Mouse (Mus musculus) ovary, postnatal 14 days (tissue): ENCODE data around the gene Kat7.
A peak's percentile ranks its signal among the peaks of the same experiment; 100 is the strongest.

Experiments
- DNase-seq: peaks from one replicate; pipeline ENCODE4 v3.0.0; 2022; ENCODE audit warnings: low spot score

Gene Kat7

GRCm38 (mm10) chr11:95333805-95334204, 23.8 kb upstream of the Kat7 start:
- no peak for DNase-seq

GRCm38 (mm10) chr11:95333209-95333608, 23.2 kb upstream of the Kat7 start:
- DNase-seq: no peak

- no peak for DNase-seq
Measured at GRCm38 (mm10) chr11:95330662-95331061, 20.6 kb upstream of the Kat7 start.

GRCm38 (mm10) chr11:95328629-95329028, 18.6 kb upstream of the Kat7 start:
- no peak for DNase-seq

- DNase-seq: no peak
Measured at GRCm38 (mm10) chr11:95326243-95326642, 16.2 kb upstream of the Kat7 start.

GRCm38 (mm10) chr11:95325832-95326231, 15.8 kb upstream of the Kat7 start:
- no peak for DNase-seq

- DNase-seq: no peak
Measured at GRCm38 (mm10) chr11:95324181-95324580, 14.1 kb upstream of the Kat7 start.

GRCm38 (mm10) chr11:95320010-95320409, 10.0 kb upstream of the Kat7 start:
- no peak for DNase-seq

GRCm38 (mm10) chr11:95319506-95319905, 9.5 kb upstream of the Kat7 start:
- no peak for DNase-seq

GRCm38 (mm10) chr11:95318116-95318515, 8.1 kb upstream of the Kat7 start:
- no peak for DNase-seq

GRCm38 (mm10) chr11:95315215-95315955, 5.3 kb upstream of the Kat7 start:
- DNase-seq: no peak

- DNase-seq: no peak
Measured at GRCm38 (mm10) chr11:95311425-95311807, 1.4 kb upstream of the Kat7 start.

- peak; percentile 22 for DNase-seq
Measured at GRCm38 (mm10) chr11:95310648-95311424, 790 bp upstream of the Kat7 start.

- peak; percentile 86 for DNase-seq
Measured at GRCm38 (mm10) chr11:95309510-95310006, 488 bp downstream of the Kat7 start.

- DNase-seq: no peak
Measured at GRCm38 (mm10) chr11:95307526-95307925, 2.5 kb downstream of the Kat7 start.

- DNase-seq: no peak
Measured at GRCm38 (mm10) chr11:95305600-95305999, 4.4 kb downstream of the Kat7 start.

GRCm38 (mm10) chr11:95301772-95302171, 8.3 kb downstream of the Kat7 start:
- DNase-seq: no peak

GRCm38 (mm10) chr11:95299886-95300285, 10.2 kb downstream of the Kat7 start:
- DNase-seq: no peak

- no peak for DNase-seq
Measured at GRCm38 (mm10) chr11:95298146-95298545, 11.9 kb downstream of the Kat7 start.

- no peak for DNase-seq
Measured at GRCm38 (mm10) chr11:95295736-95296135, 14.3 kb downstream of the Kat7 start.

GRCm38 (mm10) chr11:95293017-95293624, 16.9 kb downstream of the Kat7 start:
- no peak for DNase-seq

GRCm38 (mm10) chr11:95291998-95292397, 18.0 kb downstream of the Kat7 start:
- DNase-seq: no peak

- no peak for DNase-seq
Measured at GRCm38 (mm10) chr11:95282331-95282730, 27.7 kb downstream of the Kat7 start.
